Mouse (Mus musculus) testis, adult 2 months (tissue): ENCODE measurements around the gene B230307C23Rik. TPM values are rescaled to one million over a fixed set of nuclear protein-coding genes. Genes with fewer than 3 reads are reported as not detected.
"Not testable (repeated sequence)": the region's sequence is repeated elsewhere in the genome, so short reads cannot be mapped to it uniquely, and the experiment has no call there.

Experiments
- H3K27ac ChIP-seq: fragments of 200-500 bp; 2 replicates; pipeline ENCODE4 v1.5.1; 2012; ENCODE audit warnings: low read depth, low read length; ENCODE audit not compliant: control insufficient read depth, insufficient read depth
- H3K27me3 ChIP-seq: fragments of 200-500 bp; 2 replicates; pipeline ENCODE4 v1.6.1; 2012; ENCODE audit warnings: mild to moderate bottlenecking, low read length, moderate library complexity; ENCODE audit not compliant: control insufficient read depth, insufficient read depth
- H3K36me3 ChIP-seq: fragments of 200-500 bp; 2 replicates; pipeline ENCODE4 v1.6.1; 2012; ENCODE audit warnings: mild to moderate bottlenecking, low read length; ENCODE audit not compliant: control insufficient read depth, insufficient read depth
- H3K4me1 ChIP-seq: fragments of 200-500 bp; 2 replicates; pipeline ENCODE4 v1.6.1; 2012; ENCODE audit warnings: low read length; ENCODE audit not compliant: control insufficient read depth, insufficient read depth
- H3K4me3 ChIP-seq: fragments of 200-500 bp; 2 replicates; pipeline ENCODE4 v1.5.1; 2012; ENCODE audit warnings: low read depth, mild to moderate bottlenecking, low read length, moderate library complexity, mixed read lengths; ENCODE audit not compliant: control insufficient read depth
- CTCF ChIP-seq: fragments of 200-500 bp; IDR thresholded peaks from 2 replicates; pipeline ENCODE4 v1.5.1; 2012; ENCODE audit warnings: low read depth, mild to moderate bottlenecking, inconsistent platforms, low read length, moderate library complexity; ENCODE audit not compliant: control insufficient read depth, insufficient read depth, insufficient replicate concordance
- POLR2A ChIP-seq: fragments of 200-500 bp; IDR thresholded peaks from 2 replicates; pipeline ENCODE4 v1.6.1; 2012; ENCODE audit warnings: low read depth, mild to moderate bottlenecking, inconsistent platforms, low read length, moderate library complexity; ENCODE audit not compliant: control insufficient read depth
- polyA plus RNA-seq: library from polyadenylated mRNA; depleted of rRNA; stranded (reverse); fragments of >200 nt; gene quantifications from 2 replicates; pipeline ENCODE4 v1.2.3, GENCODE M21; 2012; rRNA removed

Gene B230307C23Rik
- polyA plus RNA-seq, 1 experiment, result 6.2 TPM

DNA sequence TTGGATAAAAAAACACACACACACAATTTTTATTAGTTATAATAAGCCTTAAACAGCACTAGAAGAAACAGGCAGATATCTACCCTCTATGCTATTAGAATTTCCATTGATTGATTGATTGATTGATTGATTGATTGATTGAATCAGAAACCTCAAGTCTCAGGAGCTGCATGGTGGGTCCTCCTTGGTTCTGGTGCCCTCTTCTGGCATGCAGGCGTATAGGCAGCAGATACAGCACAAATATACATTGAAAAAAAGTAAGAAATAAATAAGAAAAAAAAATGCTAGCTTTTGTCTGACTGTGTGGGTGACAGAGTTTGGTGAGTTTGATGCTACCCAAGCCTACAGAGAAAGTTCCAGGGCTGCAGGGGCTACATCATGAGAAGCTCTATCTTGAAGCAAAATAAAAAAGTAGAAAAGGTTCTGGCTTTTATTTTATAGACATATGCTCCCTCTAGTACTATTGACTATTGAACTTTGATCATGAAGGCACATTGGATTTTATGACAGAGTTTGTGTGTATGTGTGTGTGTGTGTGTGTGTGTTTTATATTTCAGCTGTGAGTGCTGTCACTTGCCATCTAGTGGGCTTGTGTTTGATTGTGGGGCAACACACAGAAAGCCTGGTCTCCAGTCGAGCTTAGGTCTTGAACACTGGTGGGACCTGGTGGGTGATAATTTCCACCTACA lies 25.7 kb downstream of the B230307C23Rik start:
- Histone ChIP-seq H3K4me1 (no peaks in the 10 kb centered on the region), H3K36me3 (no peaks in the 10 kb centered on the region), H3K27ac (no peak overlapping the region), H3K4me3 (no peak overlapping the region), H3K27me3 (no peaks in the 10 kb centered on the region)
- no peak for TF ChIP-seq POLR2A
- no peak for TF ChIP-seq CTCF

DNA sequence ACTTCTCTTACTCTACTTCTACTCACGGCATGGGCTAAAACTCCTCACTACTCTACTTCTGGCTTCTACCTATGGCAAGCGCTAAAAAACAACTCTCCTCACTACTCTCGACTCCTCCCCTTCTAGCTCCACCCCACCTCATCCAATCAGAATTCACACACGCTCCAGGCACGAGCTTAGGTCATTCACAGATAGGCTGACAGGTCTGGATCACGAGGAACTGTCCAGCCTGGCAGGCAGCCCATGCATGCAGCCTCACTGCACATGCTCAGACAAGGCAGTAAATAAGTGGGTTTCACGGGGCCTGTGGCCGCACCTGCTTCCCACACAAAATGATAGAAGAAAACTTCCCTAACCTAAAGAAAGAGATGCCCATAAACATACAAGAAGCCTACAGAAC lies 29.1 kb downstream of the B230307C23Rik start:
- not testable (repeated sequence) for H3K4me1 ChIP-seq, H3K27ac ChIP-seq, H3K4me3 ChIP-seq, H3K27me3 ChIP-seq, H3K36me3 ChIP-seq

DNA sequence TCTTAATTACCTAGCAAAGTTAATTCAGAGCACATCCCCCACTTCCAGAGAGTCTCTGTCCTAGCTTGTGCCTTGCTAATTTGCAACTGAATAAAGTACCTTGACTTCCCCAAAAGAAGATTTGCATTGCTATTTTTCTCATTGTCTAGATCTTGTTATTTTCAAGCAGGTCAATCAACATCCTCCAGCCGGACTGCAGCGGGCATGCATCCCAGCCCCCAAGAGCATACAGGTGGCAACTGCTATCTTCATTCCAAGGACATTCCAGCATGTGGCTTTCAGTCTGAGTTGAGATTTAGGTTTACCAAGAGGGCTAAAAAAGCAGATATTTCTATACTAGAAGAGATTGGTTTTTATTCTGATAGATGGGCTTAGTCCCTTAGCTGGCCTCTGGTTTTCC lies 37.9 kb downstream of the B230307C23Rik start:
- H3K4me1 ChIP-seq, H3K4me3 ChIP-seq, H3K27me3 ChIP-seq, H3K27ac ChIP-seq, H3K36me3 ChIP-seq: not testable (repeated sequence)

DNA sequence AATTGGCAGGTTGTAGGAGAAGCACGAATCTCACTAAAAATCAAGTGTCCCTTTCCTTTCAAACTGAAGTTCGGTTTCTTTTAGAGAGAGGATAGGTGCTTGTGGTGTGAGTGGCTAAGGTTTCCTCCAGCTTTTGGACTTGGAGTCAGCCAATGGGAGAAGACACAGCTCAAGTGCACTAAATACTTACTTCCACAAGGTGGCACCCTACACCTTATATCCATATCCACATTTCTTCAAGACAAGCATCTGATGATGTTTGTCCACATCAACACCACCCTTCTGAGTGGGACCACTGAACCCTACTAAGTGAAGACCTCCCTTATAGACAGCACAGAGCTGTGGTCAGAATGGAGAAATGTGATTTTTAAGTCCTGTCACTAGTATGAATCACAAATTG lies 44.6 kb downstream of the B230307C23Rik start:
- no peaks in the 10 kb centered on the region for H3K36me3 ChIP-seq
- TF ChIP-seq CTCF, result no peak
- TF ChIP-seq POLR2A, result no peak
- H3K27me3 ChIP-seq, result no peaks in the 10 kb centered on the region

DNA sequence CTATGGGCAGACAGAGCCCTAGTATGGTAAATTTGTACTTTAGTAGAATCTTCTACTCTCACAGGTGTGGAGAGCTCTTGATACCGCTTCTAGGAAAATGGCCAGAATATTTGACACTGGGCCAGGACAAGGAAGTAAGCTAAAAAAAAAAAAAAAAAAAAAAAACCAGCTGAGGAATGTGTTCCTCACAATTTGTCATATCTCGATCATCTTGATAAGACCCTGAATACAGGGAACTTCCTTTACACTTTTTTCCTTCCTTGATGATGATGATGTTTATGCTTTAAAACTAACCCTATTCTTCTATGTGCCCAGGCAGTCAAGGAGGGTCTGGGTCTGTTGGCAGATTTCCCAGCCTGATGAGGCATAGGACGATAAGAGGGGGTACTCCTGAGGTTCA lies 82.3 kb downstream of the B230307C23Rik start:
- H3K36me3 ChIP-seq, result not testable (repeated sequence)

More for the DNA sequence above, 44.6 kb downstream of the B230307C23Rik start:
- Histone ChIP-seq H3K4me3 (no peak overlapping the region), H3K27ac (no peak overlapping the region), H3K4me1 (no peaks in the 10 kb centered on the region)

DNA sequence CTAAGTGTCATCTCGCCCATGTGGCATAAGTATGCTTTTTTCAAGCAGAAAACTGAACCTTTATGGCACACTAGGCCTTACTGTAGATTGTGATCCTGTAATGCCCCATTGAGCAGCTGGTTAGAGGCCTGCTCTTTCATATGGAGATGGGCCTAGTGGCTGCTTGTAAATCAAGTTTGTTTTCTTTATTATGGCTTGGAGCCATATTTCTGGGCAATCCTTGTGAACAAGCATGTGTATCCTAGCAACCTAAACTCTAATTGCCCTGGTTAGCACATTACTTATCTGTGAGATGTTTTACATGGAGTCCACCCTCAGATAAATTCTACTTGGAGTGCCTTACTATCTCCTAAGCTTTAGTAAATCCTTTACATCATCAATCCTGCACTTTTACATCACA lies 84.0 kb downstream of the B230307C23Rik start:
- H3K4me3 ChIP-seq, H3K27ac ChIP-seq, H3K36me3 ChIP-seq, H3K27me3 ChIP-seq, H3K4me1 ChIP-seq: not testable (repeated sequence)

More for the DNA sequence above, 82.3 kb downstream of the B230307C23Rik start:
- not testable (repeated sequence) for H3K4me3 ChIP-seq, H3K27ac ChIP-seq, H3K4me1 ChIP-seq, H3K27me3 ChIP-seq

Other genes with a start within 250 kb of the B230307C23Rik start
- 1.7 and 1.8 TPM in 2 replicates for gene Ripk4, start 233.5 kb upstream of the B230307C23Rik start, polyA plus RNA-seq
- 3.6 and 5.0 TPM in 2 replicates for gene Prdm15, start 145.5 kb upstream of the B230307C23Rik start, polyA plus RNA-seq
- gene C2cd2, start 34.7 kb upstream of the B230307C23Rik start, polyA plus RNA-seq, result 11.4 and 12.3 TPM in 2 replicates
- 11.3 and 11.4 TPM in 2 replicates for gene Zbtb21, start 34.7 kb upstream of the B230307C23Rik start, polyA plus RNA-seq
- gene A630089N07Rik, start 85.1 kb downstream of the B230307C23Rik start, polyA plus RNA-seq, result 0.65 and 1.3 TPM in 2 replicates